8 mouse cellular contexts compared by ENCODE assay signal in genomic region chr9:72735822-72736410, GRCm38 (mm10).
DNase-seq lines count a peak whose midpoint lies in the region; ATAC-seq and TF ChIP-seq lines count a peak whose summit lies in the region.

No protein-coding gene starts in this region.

- H3K27ac ChIP-seq in embryonic fibroblast, embryonic 13.5 days (ENCODE audit: insufficient read depth, low read length): no peak overlapping the region

- DNase-seq in heart, postnatal 10 days: peak; percentile 48 to 72
- DNase-seq in heart, adult 11 months: no peak
- peak; percentile 83 to 85 for DNase-seq in B cell, adult 2 months
- DNase-seq in WW6 (ENCODE audit: low read depth, low spot score): peak; percentile 52
- DNase-seq in liver: peak; percentile 78
- DNase-seq in retina, postnatal 1 day: peak; percentile 53

- no peak for TF ChIP-seq POLR2A in embryonic fibroblast, embryonic 13.5 days (IDR thresholded peaks at IDR 0.05; ENCODE audit: low read depth, low read length)

- intact Hi-C loops in heart, postnatal 10 days (cut with DNase I): no loop called here

- ATAC-seq in activated CD4-positive, CD25-positive, alpha-beta regulatory T cell, adult 4 months: no peak

- peak; percentile 62; the same call in 1 of the 2 replicates for TF ChIP-seq CTCF in embryonic fibroblast, embryonic 13.5 days (IDR thresholded peaks at IDR 0.05; ENCODE audit: borderline replicate concordance, insufficient read depth, low read length)

- no peaks in the 10 kb centered on the region for H3K4me1 ChIP-seq in embryonic fibroblast, embryonic 13.5 days (ENCODE audit: control insufficient read depth, insufficient read depth, low read length)

- H3K4me3 ChIP-seq in embryonic fibroblast, embryonic 13.5 days (ENCODE audit: insufficient read depth, low read length): no peak overlapping the region
